Mouse (Mus musculus): ENCODE measurements around the gene Cxcr5. TPM values are rescaled to one million over a fixed set of nuclear protein-coding genes. Genes with fewer than 3 reads are reported as not detected.

The Cxcr5 gene
- 0.13 and 0.69 TPM in 2 replicates for polyA plus RNA-seq (2012; rRNA removed)

DNA sequence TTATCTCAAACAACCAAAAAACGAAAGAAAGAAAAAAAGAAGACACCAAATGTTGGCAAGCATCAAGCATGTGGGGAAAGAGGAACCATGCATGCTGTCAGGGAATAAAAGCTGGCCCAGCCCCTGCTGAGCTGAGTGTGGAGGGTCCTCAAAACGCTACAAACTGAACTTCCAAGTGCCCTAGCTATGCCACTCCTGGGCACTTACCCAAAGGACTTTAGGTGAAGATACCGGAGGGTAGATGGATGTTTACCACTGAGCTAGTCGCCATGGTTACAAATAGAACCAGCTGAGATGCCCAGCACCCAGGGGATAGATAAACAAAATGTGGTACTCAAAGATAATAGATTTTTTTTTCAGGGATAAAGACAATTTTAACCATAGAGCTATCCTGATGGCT is at the start of gene Cxcr5:
Cxcr5 (minus strand) TSS at position 281 of the 400 bp plus-strand sequence.

DNA sequence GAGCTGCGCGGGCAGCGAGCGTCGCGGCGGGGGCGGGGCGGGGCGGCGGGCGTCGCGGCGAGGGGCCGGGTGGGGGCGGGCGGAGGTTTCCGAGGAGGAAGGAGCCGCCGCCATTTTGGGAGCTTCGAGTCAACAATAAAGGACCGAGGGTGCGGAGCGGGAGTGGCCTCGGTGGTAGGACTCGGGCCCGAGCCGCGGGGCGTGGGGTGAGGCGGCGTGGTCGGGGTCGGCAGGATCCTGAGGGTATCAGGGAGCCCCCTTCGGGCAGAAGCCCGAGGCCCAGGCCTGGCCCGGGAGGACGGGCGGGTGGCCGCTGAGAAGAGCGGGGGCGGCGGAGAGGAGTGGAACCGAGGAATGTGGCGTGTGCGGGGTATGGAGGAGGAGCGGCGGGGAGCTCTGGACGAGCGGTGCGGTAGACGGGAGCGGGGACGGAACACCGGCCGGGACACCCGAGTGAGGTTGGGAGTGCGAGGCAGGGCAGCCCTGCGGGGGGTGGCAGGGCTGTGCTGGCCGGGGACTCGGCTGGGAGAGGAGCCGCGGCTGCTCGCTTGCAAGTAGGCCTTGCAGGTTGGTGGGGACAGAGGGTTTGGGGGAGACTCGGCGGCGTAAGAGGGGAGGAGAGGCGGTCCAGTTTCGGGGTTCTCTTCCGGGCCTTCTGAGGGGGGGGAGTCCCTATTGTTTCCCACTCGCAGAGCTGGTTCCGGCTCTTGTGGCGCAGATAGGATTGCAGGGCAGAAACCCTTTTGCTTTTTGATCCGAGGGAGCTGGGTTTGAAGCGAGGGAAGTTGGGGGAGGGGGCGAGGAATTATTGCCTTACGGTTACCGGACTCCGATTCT is 43.3 kb upstream of the Cxcr5 start, which contains the start of gene Ddx6:
Ddx6 (plus strand) TSS at position 114 of the 837 bp plus-strand sequence.

DNA sequence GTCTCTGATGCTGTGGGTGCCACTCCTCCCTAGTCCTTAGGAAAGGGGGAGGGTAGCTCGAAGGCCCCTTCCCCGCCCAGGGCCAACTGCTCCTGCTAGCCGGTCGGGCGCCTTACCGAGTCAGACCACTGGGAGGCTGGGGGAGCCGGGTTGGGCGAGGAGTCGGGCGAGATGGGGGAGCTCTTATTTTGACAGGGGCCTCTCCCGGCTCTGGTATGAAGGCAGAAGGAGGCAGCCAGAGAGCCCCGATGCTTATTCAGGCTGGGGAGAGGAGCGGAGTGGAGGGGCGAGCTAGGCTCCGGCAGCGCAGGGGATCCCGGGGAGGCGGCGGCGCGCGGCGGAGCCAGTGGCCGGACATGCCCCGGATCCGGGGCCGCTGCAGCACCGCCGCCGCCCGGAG is 79.1 kb downstream of the Cxcr5 start, which contains the start of gene Bcl9l:
Bcl9l (plus strand) TSS at position 274 of the 400 bp plus-strand sequence.

Other genes with a start within 250 kb of the Cxcr5 start
- 57.1 and 60.9 TPM in 2 replicates for gene C2cd2l, start 241.6 kb downstream of the Cxcr5 start, polyA plus RNA-seq (2012; rRNA removed)
- 74.2 and 75.2 TPM in 2 replicates for gene Dpagt1, start 235.9 kb downstream of the Cxcr5 start, polyA plus RNA-seq (2012; rRNA removed)
- gene H2afx, start 227.2 kb downstream of the Cxcr5 start, polyA plus RNA-seq (2012; rRNA removed) = 313 and 370 TPM in 2 replicates
- 84.2 and 85.4 TPM in 2 replicates for gene Hmbs, start 217.6 kb downstream of the Cxcr5 start, polyA plus RNA-seq (2012; rRNA removed)
- 28.5 and 31.4 TPM in 2 replicates for gene Vps11, start 200.2 kb downstream of the Cxcr5 start, polyA plus RNA-seq (2012; rRNA removed)
- gene Hyou1, start 182.4 kb downstream of the Cxcr5 start, polyA plus RNA-seq (2012; rRNA removed) = 133 and 139 TPM in 2 replicates
- 20.4 and 23.3 TPM in 2 replicates for gene Slc37a4, start 165.0 kb downstream of the Cxcr5 start, polyA plus RNA-seq (2012; rRNA removed)
- 70.5 and 98.9 TPM in 2 replicates for gene Rps25, start 154.7 kb downstream of the Cxcr5 start, polyA plus RNA-seq (2012; rRNA removed)
- 42.0 and 46.1 TPM in 2 replicates for gene Trappc4, start 154.3 kb downstream of the Cxcr5 start, polyA plus RNA-seq (2012; rRNA removed)
- gene Ccdc84, start 143.3 kb downstream of the Cxcr5 start, polyA plus RNA-seq (2012; rRNA removed) = 23.6 and 25.2 TPM in 2 replicates
- 1.7 and 1.8 TPM in 2 replicates for gene Foxr1, start 120.7 kb downstream of the Cxcr5 start, polyA plus RNA-seq (2012; rRNA removed)
- 0.29 and 0.55 TPM in 2 replicates for gene Upk2, start 106.9 kb downstream of the Cxcr5 start, polyA plus RNA-seq (2012; rRNA removed)
- gene Bcl9l, start 79.1 kb downstream of the Cxcr5 start, polyA plus RNA-seq (2012; rRNA removed) = 60.2 and 63.2 TPM in 2 replicates
- 18.5 and 18.9 TPM in 2 replicates for gene Ddx6, start 43.0 kb upstream of the Cxcr5 start, polyA plus RNA-seq (2012; rRNA removed)
- gene Treh, start 111.4 kb upstream of the Cxcr5 start, polyA plus RNA-seq (2012; rRNA removed) = 0.10 TPM in 1 of 2 replicates, not detected in the other
- 119 and 125 TPM in 2 replicates for gene Phldb1, start 173.3 kb upstream of the Cxcr5 start, polyA plus RNA-seq (2012; rRNA removed)
- 35.5 and 42.2 TPM in 2 replicates for gene Arcn1, start 206.0 kb upstream of the Cxcr5 start, polyA plus RNA-seq (2012; rRNA removed)
- 44.1 and 45.7 TPM in 2 replicates for gene Ift46, start 206.0 kb upstream of the Cxcr5 start, polyA plus RNA-seq (2012; rRNA removed)
- 24.6 and 28.1 TPM in 2 replicates for gene Tmem25, start 237.4 kb upstream of the Cxcr5 start, polyA plus RNA-seq (2012; rRNA removed)
- 2.0 and 5.7 TPM in 2 replicates for gene Ttc36, start 241.2 kb upstream of the Cxcr5 start, polyA plus RNA-seq (2012; rRNA removed)

All from ovary, adult 2 months (tissue).